Mouse (Mus musculus) cerebellum, adult 9-11 months (tissue): ENCODE measurements around the gene Cftr.

Experiments
- DNase-seq: peaks from one replicate; pipeline ENCODE4 v3.0.0; 2022

Gene Cftr

DNA sequence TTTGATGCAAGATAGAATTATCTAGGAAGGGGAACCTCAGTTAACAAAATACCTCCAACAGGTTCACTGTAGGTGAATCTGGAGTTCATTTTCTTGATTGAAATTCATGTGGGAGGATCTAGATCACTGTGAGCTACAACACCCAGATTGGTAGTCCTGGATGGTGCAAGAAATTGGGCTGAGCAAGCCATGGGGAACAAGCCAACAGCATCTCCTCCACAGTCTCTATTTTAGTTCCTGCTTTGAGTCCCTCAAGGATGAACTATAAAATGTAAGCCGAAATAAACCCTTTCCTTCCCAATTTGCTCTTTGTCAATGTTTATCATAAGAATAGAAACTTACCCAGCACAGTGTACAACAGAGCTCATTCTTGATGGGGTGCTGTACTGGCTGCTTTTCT lies 152.5 kb downstream of the Cftr start:
- no peak for DNase-seq

DNA sequence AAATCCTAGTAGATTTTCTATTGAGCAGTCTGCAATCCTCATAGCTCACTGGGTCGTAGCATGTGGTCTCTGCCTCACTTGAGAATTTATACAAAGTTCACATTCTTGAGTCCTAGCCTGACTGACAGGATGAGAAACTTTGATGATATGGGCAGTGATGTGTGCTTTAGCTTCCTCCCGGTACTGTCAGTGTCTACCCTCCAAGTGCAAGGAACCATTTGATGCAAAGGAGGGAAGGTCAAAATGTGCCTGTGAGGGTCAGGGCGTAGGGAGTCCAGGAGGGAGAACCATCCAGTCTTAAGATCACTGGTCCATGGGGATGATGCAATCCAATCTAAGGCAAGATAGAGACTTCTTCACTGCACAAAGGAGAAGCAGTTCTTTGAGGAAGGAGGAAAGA lies 164.9 kb downstream of the Cftr start:
- DNase-seq = no peak

DNA sequence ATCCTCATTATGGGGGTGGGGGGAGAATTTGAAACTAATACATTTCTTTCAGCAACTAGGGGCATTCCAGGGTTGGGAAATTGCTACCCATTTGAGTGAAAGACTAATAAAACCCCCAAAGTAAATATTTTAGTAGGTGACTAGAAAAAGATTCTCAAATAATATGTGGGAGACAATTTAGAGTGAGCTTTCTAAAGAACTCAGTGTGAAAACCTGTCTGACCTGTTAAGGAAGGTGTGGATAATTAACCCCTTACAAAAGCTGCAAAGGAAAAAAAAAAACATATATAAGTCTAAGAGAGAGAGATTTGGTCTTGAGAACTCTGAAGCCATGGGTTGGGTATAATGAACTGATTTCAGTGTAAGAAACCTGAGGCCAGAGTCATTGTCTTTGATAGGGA lies 167.8 kb downstream of the Cftr start:
- no peak for DNase-seq

DNA sequence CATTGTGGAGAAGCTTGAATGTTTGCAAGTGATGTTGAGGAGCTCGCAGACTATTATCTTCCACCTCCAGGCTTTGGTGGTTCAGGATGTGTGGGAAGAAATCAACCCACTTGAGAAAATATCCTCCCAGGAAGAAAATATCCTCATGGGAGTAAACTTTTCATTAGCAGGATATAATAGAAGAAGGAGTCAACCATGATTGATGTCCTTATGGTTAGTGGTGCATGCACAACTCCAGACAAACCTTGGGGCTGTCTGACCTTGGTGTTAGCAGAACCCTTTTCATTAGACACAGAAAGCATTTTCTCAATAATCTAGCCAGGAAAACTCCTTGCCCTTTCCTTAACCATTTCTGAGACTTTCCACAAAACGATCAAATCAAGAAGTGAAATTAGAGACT lies 173.8 kb downstream of the Cftr start:
- DNase-seq = no peak

DNA sequence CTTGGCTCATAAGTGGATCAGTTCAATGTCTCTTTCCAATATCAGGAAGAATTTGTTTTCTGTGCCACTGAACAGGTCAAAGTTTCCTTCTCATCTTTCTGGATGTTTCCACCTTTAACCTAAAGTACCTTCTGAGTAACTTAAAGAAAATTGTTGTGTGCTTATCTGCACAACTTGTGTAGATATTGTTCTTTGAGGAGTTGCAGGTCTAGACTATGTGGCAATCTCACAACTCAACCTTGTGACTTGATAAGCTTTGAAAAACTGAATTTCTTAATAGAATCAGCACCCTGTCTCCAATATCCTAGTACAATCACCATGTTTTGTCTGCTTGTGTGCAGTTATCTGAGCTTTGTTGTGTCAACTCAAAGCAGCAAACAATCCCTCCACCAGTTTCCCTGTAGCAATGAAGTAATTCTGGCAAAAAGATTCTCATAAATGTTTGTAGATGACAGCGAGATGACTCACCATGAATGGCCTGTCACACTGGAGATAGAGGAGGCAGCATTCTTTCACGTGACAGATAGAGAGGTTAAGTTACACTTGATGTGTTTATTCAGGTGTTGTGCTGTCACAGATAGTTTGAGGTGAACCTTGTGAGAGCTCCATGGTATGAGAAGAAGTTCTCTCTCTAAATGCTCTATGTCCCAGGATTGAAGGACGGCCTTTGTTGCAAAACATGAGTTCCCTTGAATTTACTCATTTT lies 178.8 kb downstream of the Cftr start:
- DNase-seq = no peak

DNA sequence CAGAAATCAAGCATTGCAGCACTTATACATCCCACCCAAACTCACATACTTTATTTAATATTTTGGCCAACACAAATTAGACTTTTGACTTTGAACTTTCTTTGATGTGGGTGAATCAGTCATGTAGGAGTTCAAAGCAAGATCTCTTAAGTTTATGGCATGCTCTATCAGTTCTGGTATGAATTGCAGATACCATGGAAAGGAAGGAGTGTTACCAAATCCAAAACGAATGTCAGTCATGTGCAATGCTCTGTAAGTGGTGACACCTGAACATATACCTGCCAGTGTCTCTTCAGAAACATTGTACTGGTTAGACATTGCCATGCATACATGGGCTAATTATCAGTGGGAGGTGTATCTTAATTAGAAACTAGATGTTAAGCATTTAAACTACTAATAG lies 189.7 kb downstream of the Cftr start:
- no peak for DNase-seq

DNA sequence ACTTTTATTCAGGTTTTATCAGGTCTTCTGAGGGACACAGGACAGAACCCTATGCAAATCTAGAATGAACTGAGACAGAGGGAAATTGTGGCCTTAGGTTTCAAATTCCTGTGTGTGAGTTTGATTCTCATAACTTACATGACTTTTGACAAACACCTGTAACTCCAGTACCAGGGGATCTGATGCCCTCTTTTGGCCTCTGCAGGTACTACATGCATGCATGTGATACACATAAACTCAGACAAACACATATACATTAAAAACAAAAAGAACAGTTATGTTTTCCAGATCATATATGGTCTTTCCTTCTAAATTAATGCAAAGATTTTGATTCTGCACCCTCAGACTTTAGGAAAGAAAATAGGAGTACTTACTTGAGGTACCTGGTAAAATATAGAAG lies 190.5 kb downstream of the Cftr start:
- DNase-seq = no peak

DNA sequence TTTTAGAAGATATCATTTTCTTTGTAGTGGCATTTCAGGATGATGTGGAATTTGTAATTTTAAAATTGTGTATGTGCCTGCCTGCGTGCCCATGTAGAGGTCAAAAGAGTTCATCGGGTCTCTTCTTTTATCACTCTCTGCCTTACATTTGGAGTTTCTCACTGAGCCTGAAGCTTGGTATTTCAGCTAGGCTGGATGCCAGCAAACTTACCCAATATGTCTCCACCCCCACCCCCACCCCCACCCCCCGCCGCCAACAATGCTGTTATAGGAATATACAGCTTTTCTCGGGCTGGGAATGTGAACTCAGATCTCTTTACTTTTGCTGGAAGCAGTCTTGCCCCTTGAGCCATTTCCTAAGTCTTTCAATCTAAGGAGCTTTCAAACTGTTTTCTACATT lies 191.7 kb downstream of the Cftr start:
- DNase-seq = no peak

DNA sequence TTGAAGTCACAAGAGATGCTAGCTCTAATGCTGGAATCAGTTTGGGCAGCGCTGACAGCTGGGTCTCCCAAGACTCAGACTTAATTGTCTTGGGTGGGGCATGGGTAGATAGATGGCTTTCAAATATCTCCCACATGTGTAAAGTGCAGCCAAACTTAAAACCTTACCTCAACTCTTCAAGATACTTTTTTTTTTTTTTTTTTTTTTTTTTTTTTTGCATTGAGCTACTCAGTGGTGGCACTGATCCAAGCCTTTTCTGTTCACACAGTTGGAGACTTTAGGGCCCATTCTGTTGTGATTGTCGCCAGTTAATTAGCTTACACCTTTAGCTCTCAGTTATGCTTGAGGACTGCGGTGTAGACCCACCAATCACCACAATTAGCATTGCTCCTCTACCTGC lies 198.6 kb downstream of the Cftr start:
- DNase-seq = no peak

DNA sequence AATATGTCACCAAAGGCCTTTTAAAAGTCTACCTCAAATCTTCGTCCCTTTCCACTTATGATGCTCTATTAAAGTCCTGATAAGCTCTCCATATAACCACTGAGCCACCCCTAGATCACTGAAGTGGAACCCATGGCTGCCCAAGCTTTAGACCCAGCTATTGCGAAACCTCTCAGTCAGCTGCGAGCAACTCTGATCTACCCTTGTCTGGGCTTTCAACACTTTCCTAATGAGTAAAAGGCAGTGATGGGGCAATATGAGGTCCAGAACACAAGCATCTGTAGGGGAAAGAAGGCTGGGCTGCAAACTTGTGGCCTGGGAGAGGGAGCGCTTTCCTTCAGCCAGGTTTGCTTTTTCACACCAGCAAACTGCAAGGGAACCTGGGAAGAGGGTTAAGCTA lies 199.2 kb downstream of the Cftr start:
- DNase-seq = no peak
